In the genomic region with DNA sequence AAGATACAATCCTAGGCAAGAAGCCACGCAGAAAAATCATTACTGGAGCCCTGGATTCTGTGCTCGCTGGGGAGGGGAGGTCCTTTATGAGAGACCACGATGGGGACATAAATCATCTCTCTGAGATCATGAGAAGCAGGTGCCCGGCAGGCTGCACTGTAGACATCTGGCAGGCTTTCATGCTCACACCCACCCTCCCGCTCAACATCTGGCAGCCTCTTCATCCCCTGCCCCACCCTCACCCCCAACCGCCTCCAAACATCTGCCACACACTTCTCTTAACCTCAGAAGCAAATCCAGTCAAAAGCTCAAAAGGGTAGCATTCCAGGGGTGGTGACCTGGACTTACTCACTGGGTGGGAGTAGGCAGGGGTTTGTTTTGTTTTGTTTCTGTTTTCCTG, we compare ENCODE assay signal across 18 mouse cellular contexts.
DNase-seq lines count a peak whose midpoint lies in the region; ATAC-seq and TF ChIP-seq lines count a peak whose summit lies in the region.
"Had no signal": no experiment of that assay in that cellular context is flagged by ENCODE, and none has a peak within 500 bp of the region (broad histone marks: within the 10 kb centered on the region; RNA-seq: fewer than 3 reads in every experiment).

No protein-coding gene starts in this region.

- peak; percentile 15 for DNase-seq in hindbrain, embryonic 10.5 days (ENCODE audit: low spot score)
- no peak for DNase-seq in hindbrain, postnatal 0 days (ENCODE audit: low spot score)
- DNase-seq in embryo, embryonic 11 days, result peak; percentile 55
- peak; percentile 64 for DNase-seq in forelimb bud, embryonic 11.5 days (ENCODE audit: low read depth, low spot score)
- DNase-seq in kidney, postnatal 4 days, result no peak
- DNase-seq in urinary bladder, postnatal 10 days (ENCODE audit: low spot score), result no peak
- no peak for DNase-seq in adrenal gland, adult 8-10 months
- DNase-seq: cerebellum, adult 9-10 months; gastrocnemius, postnatal 36 days; liver, postnatal 0 days; lung, postnatal 10 days; right cerebral cortex, postnatal 14 days; thymus, adult 2 months had no signal

- no peaks in the 10 kb centered on the region for H3K9me3 ChIP-seq in hindbrain, embryonic 10.5 days
- no peaks in the 10 kb centered on the region for H3K9me3 ChIP-seq in hindbrain, postnatal 0 days (ENCODE audit: low read length)
- no peaks in the 10 kb centered on the region for H3K9me3 ChIP-seq in neural tube, embryonic 12.5 days
- H3K9me3 ChIP-seq: kidney, embryonic 15.5 days; midbrain, embryonic 15.5 days had no signal

- ATAC-seq in hindbrain, postnatal 0 days, result no peak
- peak; percentile 29; the same call in 1 of the 2 replicates for ATAC-seq in neural tube, embryonic 12.5 days (ENCODE audit: low FRiP score, low read depth)
- ATAC-seq: forebrain, embryonic 16.5 days; liver, postnatal 0 days; midbrain, embryonic 15.5 days had no signal

- no peak overlapping the region for H3K4me2 ChIP-seq in hindbrain, postnatal 0 days (ENCODE audit: low read depth, low read length)
- H3K4me2 ChIP-seq in neural tube, embryonic 12.5 days (replicated peaks), result no peak overlapping the region
- H3K4me2 ChIP-seq: hindbrain, embryonic 14.5 days; kidney, embryonic 15.5 days; midbrain, embryonic 15.5 days had no signal

- H3K27ac ChIP-seq in hindbrain, embryonic 10.5 days, result 0 out of 2 replicates have a peak overlapping the region, but pooled peaks have one; percentile 23
- no peak overlapping the region for H3K27ac ChIP-seq in hindbrain, postnatal 0 days
- no peak overlapping the region for H3K27ac ChIP-seq in neural tube, embryonic 12.5 days
- H3K27ac ChIP-seq: hindbrain, embryonic 14.5 days; kidney, embryonic 15.5 days; midbrain, embryonic 15.5 days had no signal

- H3K4me3 ChIP-seq in hindbrain, embryonic 10.5 days, result no peak overlapping the region
- H3K4me3 ChIP-seq in hindbrain, postnatal 0 days (ENCODE audit: low read length), result no peak overlapping the region
- H3K4me3 ChIP-seq in neural tube, embryonic 12.5 days, result no peak overlapping the region
- H3K4me3 ChIP-seq: kidney, embryonic 15.5 days; midbrain, embryonic 15.5 days had no signal

- H3K36me3 ChIP-seq in hindbrain, embryonic 10.5 days, result no peaks in the 10 kb centered on the region
- no peaks in the 10 kb centered on the region for H3K36me3 ChIP-seq in hindbrain, postnatal 0 days (ENCODE audit: insufficient read depth, low read length)
- no peaks in the 10 kb centered on the region for H3K36me3 ChIP-seq in neural tube, embryonic 12.5 days
- H3K36me3 ChIP-seq: kidney, embryonic 15.5 days; midbrain, embryonic 15.5 days had no signal

- H3K4me1 ChIP-seq in hindbrain, embryonic 10.5 days (replicated peaks), result peaks cover 27% of the 10 kb centered on the region
- 0 out of 2 replicates have a peak, but pooled peaks cover 3% of the 10 kb centered on the region for H3K4me1 ChIP-seq in hindbrain, postnatal 0 days (ENCODE audit: insufficient read depth, low read length)
- H3K4me1 ChIP-seq in neural tube, embryonic 12.5 days, result peaks cover 11% of the 10 kb centered on the region
- H3K4me1 ChIP-seq: kidney, embryonic 15.5 days; midbrain, embryonic 15.5 days had no signal

- TF ChIP-seq CTCF in hindbrain, postnatal 0 days (IDR thresholded peaks at IDR 0.05; ENCODE audit: low read depth), result no peak

- H3K27me3 ChIP-seq in hindbrain, embryonic 10.5 days (ENCODE audit: insufficient read depth, poor library complexity, severe bottlenecking), result no peaks in the 10 kb centered on the region
- no peaks in the 10 kb centered on the region for H3K27me3 ChIP-seq in hindbrain, postnatal 0 days (ENCODE audit: insufficient read depth, low read length)
- no peaks in the 10 kb centered on the region for H3K27me3 ChIP-seq in neural tube, embryonic 12.5 days (replicated peaks)
- H3K27me3 ChIP-seq: midbrain, embryonic 15.5 days had no signal

- 30% methylated on average over 6 of the region's 6 CpGs for WGBS in hindbrain, embryonic 10.5 days
- WGBS in hindbrain, postnatal 0 days, result 22% methylated on average over 6 of the region's 6 CpGs
- 24% methylated on average over 6 of the region's 6 CpGs for WGBS in neural tube, embryonic 12.5 days

- H3K9ac ChIP-seq in hindbrain, postnatal 0 days (replicated peaks; ENCODE audit: low read length), result no peak overlapping the region
- no peak overlapping the region for H3K9ac ChIP-seq in neural tube, embryonic 12.5 days
- H3K9ac ChIP-seq: hindbrain, embryonic 14.5 days; kidney, embryonic 15.5 days; liver, postnatal 0 days; midbrain, embryonic 15.5 days had no signal

Comparison
In these comparisons a context has a peak if more than half of its experiments do, and no peak if none do; other contexts are left out.
1. DNase-seq: peak in hindbrain, embryonic 10.5 days (single experiment), embryo, embryonic 11 days (single experiment) and forelimb bud, embryonic 11.5 days (single experiment); none in hindbrain, postnatal 0 days (single experiment), kidney, postnatal 4 days (0 of 2), urinary bladder, postnatal 10 days (single experiment) and adrenal gland, adult 8-10 months (single experiment).